Mouse (Mus musculus): ENCODE data around the gene S100a3. TPM values are rescaled to one million over a fixed set of nuclear protein-coding genes. Genes with fewer than 3 reads are reported as not detected.

The S100a3 gene
- total RNA-seq, 2 experiments from 2014 or later = not detected

DNA sequence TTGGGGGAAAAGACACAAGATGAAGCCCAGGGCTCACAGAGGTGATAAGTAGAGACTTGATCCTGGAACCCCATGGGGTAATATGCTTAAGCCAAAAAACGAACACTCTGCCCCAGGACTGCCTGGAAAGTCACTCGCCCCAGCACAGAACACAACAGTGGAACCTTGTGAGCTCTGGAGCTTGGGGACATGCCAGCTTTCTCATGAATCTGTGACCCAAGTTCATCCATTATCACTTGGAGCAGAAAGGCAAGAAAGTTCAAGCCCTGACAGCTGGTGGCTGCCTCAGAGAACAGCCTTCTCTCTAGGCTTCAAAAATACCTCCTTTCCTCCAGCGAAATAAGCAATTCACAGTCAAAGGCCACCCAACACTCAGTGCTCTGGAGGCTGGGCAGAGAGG lies 39.0 kb downstream of the S100a3 start:
- ATAC-seq (replicated peaks; ENCODE audit: low FRiP score, poor library complexity, severe bottlenecking) = no peak

- no peak for ATAC-seq (replicated peaks; ENCODE audit: low FRiP score, poor library complexity, severe bottlenecking)
Measured at GRCm38 (mm10) chr3:90600036-90600435, 39.7 kb downstream of the S100a3 start.

GRCm38 (mm10) chr3:90600458-90601195 lies 40.2 kb downstream of the S100a3 start:
- ATAC-seq (replicated peaks; ENCODE audit: low FRiP score, poor library complexity, severe bottlenecking) = no peak

DNA sequence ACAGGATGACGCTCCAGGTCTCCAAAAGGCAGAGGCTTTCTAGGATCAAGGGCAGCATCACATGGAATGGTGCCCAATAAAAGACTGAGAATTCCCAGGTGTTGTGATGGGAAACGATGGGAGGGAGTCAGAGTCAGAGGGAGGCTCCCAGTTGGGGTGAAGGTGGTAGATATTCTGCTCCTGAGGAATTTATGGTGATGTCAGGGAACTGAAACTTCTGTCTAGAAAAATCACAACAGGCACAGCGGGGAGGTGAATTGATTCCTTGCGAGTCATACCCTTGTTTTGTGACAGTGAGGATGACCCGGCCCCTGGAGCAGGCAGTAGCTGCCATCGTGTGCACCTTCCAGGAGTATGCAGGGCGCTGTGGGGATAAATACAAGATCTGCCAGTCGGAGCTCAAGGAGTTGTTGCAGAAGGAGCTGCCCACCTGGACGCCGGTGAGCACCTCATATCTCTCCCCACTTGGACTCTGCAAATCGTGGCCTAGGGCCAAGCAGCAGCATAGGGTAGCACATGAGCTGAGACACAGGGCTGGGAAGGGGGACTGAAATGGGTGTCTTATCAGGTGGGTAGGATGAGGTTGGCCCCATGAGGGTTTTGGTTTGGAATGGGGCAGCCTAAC lies 41.2 kb downstream of the S100a3 start, which contains the start of gene Gm42674:
Gm42674 (plus strand) TSS at position 419 of the 625 bp plus-strand sequence.
- ATAC-seq (replicated peaks; ENCODE audit: low FRiP score, poor library complexity, severe bottlenecking) = no peak

DNA sequence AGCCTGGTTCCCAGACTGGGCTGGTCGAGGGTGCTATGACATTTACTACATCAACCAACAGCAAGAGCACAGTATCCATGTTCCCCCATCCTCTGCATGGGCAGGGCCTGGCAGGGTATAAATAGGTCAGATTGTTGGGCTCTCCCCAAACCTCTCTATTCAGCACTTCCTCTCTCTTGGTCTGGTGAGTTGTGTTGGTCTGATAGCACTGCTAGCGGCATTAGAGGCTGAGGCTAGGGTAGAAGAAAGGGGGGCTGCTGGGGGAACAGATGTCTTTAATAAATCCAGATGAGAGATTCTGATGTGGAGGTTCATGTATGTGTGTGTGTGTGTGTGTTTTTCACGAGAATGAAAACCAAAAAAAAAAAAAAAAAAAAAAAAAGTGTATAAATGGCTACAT lies 43.2 kb downstream of the S100a3 start, which contains the start of gene S100a4:
S100a4 (plus strand) TSS at position 149 of the 400 bp plus-strand sequence.
- no peak for ATAC-seq (replicated peaks; ENCODE audit: low FRiP score, poor library complexity, severe bottlenecking)

GRCm38 (mm10) chr3:90604416-90604815 lies 44.0 kb downstream of the S100a3 start:
- ATAC-seq (replicated peaks; ENCODE audit: low FRiP score, poor library complexity, severe bottlenecking) = no peak

- ATAC-seq (replicated peaks; ENCODE audit: low FRiP score, poor library complexity, severe bottlenecking) = no peak
Measured at GRCm38 (mm10) chr3:90605049-90605448, 44.7 kb downstream of the S100a3 start.

- ATAC-seq (replicated peaks; ENCODE audit: low FRiP score, poor library complexity, severe bottlenecking) = no peak
Measured at GRCm38 (mm10) chr3:90605736-90606135, 45.4 kb downstream of the S100a3 start.

- ATAC-seq (replicated peaks; ENCODE audit: low FRiP score, poor library complexity, severe bottlenecking) = no peak
Measured at GRCm38 (mm10) chr3:90606185-90606584, 45.8 kb downstream of the S100a3 start.

GRCm38 (mm10) chr3:90607361-90607760 lies 47.0 kb downstream of the S100a3 start:
- ATAC-seq (replicated peaks; ENCODE audit: low FRiP score, poor library complexity, severe bottlenecking) = no peak

DNA sequence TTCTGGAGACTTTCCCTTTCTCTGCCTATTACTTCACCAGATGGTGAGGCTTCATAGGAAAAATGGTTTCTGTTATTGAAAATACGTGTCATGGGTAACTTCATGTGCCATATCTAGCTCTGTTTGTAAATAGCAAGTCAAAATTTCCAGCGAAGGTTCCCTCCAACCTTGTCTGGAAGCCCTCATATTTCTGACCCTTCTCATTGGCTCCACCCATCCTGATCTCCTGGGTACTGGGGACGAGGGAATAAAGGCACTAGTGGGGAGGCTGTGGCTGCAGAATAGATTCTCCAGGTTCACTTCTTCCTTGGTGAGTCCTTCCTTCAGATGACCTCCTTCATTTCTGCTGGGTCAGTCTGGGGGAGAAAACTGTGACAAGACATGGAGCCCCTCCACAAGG lies 47.8 kb downstream of the S100a3 start, which contains the start of gene S100a5:
S100a5 (plus strand) TSS at position 301 of the 400 bp plus-strand sequence.
- no peak for ATAC-seq (replicated peaks; ENCODE audit: low FRiP score, poor library complexity, severe bottlenecking)

GRCm38 (mm10) chr3:90609102-90609501 lies 48.7 kb downstream of the S100a3 start:
- no peak for ATAC-seq (replicated peaks; ENCODE audit: low FRiP score, poor library complexity, severe bottlenecking)

DNA sequence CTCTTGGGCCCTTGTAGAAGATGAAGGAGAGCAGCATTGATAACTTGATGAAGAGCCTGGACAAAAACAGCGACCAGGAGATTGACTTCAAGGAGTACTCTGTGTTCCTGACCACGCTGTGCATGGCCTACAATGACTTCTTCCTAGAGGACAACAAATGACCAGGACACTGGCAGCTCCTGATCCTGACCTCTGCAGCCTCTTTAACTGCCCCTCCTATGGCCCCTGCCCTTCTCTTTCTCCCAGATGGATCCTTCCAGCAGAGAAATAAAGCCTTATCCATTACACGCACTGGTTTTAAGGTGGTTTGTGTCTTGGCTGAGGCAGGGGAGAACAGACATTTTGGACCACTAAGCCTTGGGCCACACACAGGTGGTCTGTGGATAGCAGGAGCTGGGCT lies 51.1 kb downstream of the S100a3 start:
- ATAC-seq (replicated peaks; ENCODE audit: low FRiP score, poor library complexity, severe bottlenecking) = no peak

DNA sequence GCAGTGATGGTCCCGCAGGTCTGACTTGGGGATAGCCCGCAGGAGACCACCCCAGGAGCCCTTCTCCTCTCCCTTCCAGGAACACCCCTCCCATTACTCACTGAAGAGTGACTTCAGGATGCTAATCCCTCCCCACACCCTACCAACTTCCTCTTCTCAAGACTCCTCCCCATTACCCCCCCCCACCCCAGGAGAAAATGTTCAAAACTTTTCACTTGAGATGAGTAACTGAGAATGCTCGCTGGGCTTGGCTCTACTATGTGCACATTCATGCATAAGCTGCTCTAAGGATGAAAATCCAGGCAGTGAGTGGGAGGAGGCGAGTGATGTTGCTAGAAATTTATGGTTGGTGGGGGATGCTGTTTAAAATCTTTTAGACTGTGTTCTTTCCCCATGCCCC lies 51.7 kb downstream of the S100a3 start:
- ATAC-seq (replicated peaks; ENCODE audit: low FRiP score, poor library complexity, severe bottlenecking) = no peak

DNA sequence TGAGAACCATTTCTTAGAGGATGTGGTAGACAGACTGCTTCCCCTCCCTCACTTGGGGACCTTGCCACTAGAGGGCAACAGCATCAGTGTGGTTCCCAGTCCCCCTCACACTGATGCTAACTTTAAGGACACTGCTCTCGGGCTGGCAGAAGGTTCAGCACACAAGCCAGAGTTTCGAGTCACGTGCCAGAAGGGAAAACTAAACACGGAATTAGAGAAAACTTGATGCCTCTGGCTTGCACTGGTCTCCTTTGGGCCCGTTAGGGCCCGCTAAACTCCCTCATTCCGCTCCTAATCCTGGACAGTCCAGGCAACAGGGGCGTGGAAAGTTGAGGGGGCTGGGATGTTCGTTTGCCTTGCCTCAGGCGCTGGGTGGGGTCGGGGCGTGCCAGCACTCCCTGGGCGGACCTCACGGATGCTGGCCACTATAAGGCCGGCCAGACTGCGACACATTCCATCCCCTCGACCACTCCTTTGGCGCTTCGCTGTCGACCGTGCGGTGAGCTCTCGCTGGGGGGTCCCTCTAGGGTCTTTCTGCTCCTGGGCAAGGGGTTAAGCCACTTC lies 52.4 kb downstream of the S100a3 start, which contains the start of gene S100a6:
S100a6 (plus strand) TSS at position 155 of the 564 bp plus-strand sequence.
- no peak for ATAC-seq (replicated peaks; ENCODE audit: low FRiP score, poor library complexity, severe bottlenecking)

DNA sequence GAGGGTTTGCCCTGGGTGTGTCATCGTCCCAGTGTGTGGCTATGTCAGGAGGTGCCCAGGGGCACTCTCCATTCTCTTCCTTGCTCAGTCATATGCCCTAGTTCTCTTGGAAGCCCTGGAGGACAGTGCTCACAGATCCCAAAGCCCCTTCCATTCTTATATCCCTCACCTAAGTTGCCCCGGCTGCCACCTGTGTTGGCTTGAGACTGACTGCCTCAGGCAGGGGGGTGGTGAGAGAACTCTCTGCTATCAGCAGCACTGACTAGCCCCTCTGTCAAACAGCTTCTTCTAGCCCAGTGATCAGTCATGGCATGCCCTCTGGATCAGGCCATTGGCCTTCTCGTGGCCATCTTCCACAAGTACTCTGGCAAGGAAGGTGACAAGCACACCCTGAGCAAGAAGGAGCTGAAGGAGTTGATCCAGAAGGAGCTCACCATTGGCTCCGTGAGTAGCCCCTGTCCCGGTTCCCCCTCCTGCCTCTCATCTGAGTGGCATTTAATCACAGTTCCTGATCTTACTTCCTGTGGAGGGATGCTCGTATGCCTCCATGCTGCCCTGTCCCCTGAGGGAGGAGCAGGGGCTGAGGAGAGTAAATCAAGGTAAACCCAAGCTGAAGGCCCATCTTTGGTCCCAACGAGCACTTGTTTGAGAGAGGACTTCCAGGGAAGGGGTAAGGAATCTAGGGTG lies 53.2 kb downstream of the S100a3 start:
- no peak for ATAC-seq (replicated peaks; ENCODE audit: low FRiP score, poor library complexity, severe bottlenecking)

DNA sequence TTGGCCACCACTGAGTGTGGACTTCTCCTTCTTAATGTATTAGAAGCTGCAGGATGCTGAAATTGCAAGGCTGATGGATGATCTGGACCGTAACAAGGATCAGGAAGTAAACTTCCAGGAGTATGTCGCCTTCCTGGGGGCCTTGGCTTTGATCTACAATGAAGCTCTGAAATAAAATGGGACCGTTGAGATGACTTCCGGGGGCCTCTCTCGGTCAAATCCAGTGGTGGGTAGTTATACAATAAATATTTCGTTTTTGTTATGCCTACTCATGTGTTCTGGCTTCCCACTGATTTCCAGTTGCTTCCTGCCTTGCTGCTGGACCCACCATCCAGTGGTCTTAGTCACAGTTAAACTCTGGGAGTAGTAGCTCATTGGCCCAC lies 53.8 kb downstream of the S100a3 start:
- no peak for ATAC-seq (replicated peaks; ENCODE audit: low FRiP score, poor library complexity, severe bottlenecking)

DNA sequence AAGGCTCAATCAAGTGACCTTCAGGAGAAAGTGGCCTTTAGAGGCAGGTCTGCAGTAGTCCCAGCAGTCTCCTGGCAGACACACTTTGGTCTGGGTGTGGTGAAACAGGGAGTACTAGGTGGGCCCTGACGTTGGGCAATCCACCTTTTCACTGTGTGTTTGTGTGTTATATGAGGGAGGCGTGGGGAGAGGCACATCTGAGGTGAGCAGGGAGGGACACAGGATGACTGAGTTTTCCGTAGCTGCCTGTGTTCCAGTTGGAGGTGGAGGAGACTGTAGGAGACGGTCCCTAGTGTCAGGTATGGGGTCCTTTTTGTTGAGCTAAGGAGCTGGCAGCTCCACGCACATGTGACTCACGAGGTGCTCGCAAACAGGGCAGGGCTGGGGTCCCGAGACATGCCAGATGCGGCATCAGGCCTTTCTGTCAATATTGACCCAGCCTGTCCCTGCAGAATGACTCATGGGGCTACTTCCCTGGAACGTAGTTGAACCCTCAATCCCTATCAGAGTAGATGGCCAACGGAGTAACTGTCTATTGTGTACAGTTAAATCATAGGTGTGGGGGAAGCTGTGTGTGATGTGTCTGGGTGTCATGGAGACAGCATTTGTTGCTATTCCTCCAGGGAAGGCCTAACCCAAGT lies 54.4 kb downstream of the S100a3 start:
- ATAC-seq (replicated peaks; ENCODE audit: low FRiP score, poor library complexity, severe bottlenecking) = no peak

DNA sequence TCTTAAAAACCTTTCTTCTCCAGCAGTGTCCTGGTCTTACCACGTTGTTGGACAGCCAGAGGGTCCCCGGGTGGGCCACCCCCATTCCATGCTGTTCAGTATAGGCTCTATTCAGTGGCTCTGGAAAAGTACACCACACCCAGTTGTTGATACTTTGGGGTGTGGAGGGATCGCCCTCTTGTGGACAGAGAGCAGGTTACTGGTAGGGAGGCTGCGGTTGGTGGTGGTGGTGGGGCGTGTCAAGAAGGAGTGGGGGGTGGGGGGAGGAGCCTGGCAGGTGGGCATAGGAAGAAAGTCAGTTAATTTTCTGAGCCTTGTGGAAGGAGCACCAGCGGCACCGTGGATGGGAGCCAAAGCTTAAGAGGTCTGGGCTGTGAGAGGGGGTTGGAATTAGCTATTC lies 55.0 kb downstream of the S100a3 start:
- ATAC-seq (replicated peaks; ENCODE audit: low FRiP score, poor library complexity, severe bottlenecking) = no peak

DNA sequence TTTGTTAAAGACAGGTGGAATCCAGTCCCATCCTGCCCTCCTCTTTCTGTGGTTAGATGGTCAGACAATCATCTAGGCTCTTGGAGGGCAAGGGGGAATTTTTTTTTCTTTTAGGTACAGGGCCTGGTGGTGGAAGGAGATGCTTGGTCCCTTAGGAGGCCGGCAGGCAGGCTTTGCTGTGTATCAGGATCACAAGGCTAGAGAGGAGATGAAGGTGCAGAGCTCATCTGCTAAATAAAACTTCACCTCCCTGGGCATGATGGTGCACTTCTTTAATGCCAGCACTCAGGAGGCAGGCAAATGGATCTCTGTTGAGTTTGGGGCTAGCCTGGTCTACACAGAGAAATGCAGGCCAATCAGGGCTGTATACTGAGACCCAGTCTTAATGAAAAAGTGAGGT lies 55.5 kb downstream of the S100a3 start:
- ATAC-seq (replicated peaks; ENCODE audit: low FRiP score, poor library complexity, severe bottlenecking) = no peak
